In genomic region chr10:121642054-121642947, GRCm38 (mm10) we compare ENCODE assay signal across 9 mouse cellular contexts. TPM values are rescaled to one million over a fixed set of nuclear protein-coding genes. Genes with fewer than 3 reads are reported as not detected.
DNase-seq lines count a peak whose midpoint lies in the region; ATAC-seq lines count a peak whose summit lies in the region.
"Had no signal": no experiment of that assay in that cellular context is flagged by ENCODE, and none has a peak within 500 bp of the region (broad histone marks: within the 10 kb centered on the region; RNA-seq: fewer than 3 reads in every experiment).

No protein-coding gene starts in this region.

- H3K36me3 ChIP-seq in limb, embryonic 11.5 days (ENCODE audit: control insufficient read depth, insufficient read depth, low read length): no peaks in the 10 kb centered on the region
- H3K36me3 ChIP-seq in neural tube, embryonic 11.5 days (ENCODE audit: control insufficient read depth, insufficient read depth, low read length): no peaks in the 10 kb centered on the region

- H3K27me3 ChIP-seq in limb, embryonic 11.5 days (ENCODE audit: control insufficient read depth, insufficient read depth, low read length): peaks cover 16% of the 10 kb centered on the region
- peaks cover 20% of the 10 kb centered on the region for H3K27me3 ChIP-seq in neural tube, embryonic 11.5 days (ENCODE audit: control insufficient read depth, insufficient read depth, low read length)

- H3K9me3 ChIP-seq in limb, embryonic 11.5 days (ENCODE audit: control insufficient read depth, low read length): no peaks in the 10 kb centered on the region
- H3K9me3 ChIP-seq in neural tube, embryonic 11.5 days (ENCODE audit: control insufficient read depth, low read length): no peaks in the 10 kb centered on the region

- DNase-seq in CD4-positive, CD25-positive, alpha-beta regulatory T cell, adult 2 months (ENCODE audit: low read depth, low spot score): peak; percentile 26
- DNase-seq in right cerebral cortex, postnatal 25 days: peak; percentile 9
- DNase-seq in right cerebral cortex, postnatal 36 days (ENCODE audit: low spot score in 2 of 2): no peak
- peak; percentile 68 for DNase-seq in limb, embryonic 11.5 days (ENCODE audit: low spot score)
- peak; percentile 36 for DNase-seq in neural tube, embryonic 11.5 days (ENCODE audit: low spot score)
- no peak for DNase-seq in ovary, adult 18-20 months (ENCODE audit: low spot score)
- no peak for DNase-seq in spleen, adult 12 weeks (ENCODE audit: low spot score)

- no peak for ATAC-seq in CD4-positive, CD25-positive, alpha-beta regulatory T cell, adult 4 months
- peak; percentile 27 for ATAC-seq in limb, embryonic 11.5 days (ENCODE audit: insufficient number of reproducible peaks, low FRiP score, low TSS enrichment, low read depth)
- ATAC-seq in neural tube, embryonic 11.5 days (ENCODE audit: insufficient read depth, low FRiP score, low TSS enrichment): no peak

- H3K4me2 ChIP-seq in limb, embryonic 11.5 days (ENCODE audit: low read depth, severe bottlenecking): peak overlapping the region; percentile 98
- H3K4me2 ChIP-seq in neural tube, embryonic 11.5 days (ENCODE audit: low read depth): peak overlapping the region; percentile 94

- H3K4me3 ChIP-seq in limb, embryonic 11.5 days (ENCODE audit: low read depth, low read length): peak overlapping the region; percentile 56
- peak overlapping the region; percentile 45 for H3K4me3 ChIP-seq in neural tube, embryonic 11.5 days (ENCODE audit: low read depth, low read length)

- peaks cover 13% of the 10 kb centered on the region for H3K4me1 ChIP-seq in limb, embryonic 11.5 days (ENCODE audit: control insufficient read depth, insufficient read depth, low read length)
- H3K4me1 ChIP-seq in neural tube, embryonic 11.5 days (ENCODE audit: control insufficient read depth, insufficient read depth, low read length): peaks cover 7% of the 10 kb centered on the region; the same call in 1 of the 2 replicates

- peak overlapping the region; percentile 55 for H3K9ac ChIP-seq in limb, embryonic 11.5 days (ENCODE audit: low read length)
- peak overlapping the region; percentile 44 for H3K9ac ChIP-seq in neural tube, embryonic 11.5 days (ENCODE audit: low read length)

- WGBS in limb, embryonic 11.5 days: 4% methylated on average over 28 of the region's 28 CpGs
- WGBS in neural tube, embryonic 11.5 days: 5% methylated on average over 27 of the region's 28 CpGs

- no peak overlapping the region for H3K27ac ChIP-seq in limb, embryonic 11.5 days (replicated peaks; ENCODE audit: low read depth, low read length)
- H3K27ac ChIP-seq in neural tube, embryonic 11.5 days (ENCODE audit: low read depth, low read length): no peak overlapping the region

RNA-seq across cellular contexts. Expression of gene D930020B18Rik, which starts 0.9 kb away (rescaled TPM):
- under 1 TPM; 0.59 to 0.81 TPM for polyA plus RNA-seq in CD4-positive, CD25-positive, alpha-beta regulatory T cell, adult 4 months (2017; shearing (Covaris generic))
- polyA plus RNA-seq in limb, embryonic 11.5 days (2014; fragmentation: Nextera tagmentation; extraction: Ambion mirVana): 1.2 and 1.8 TPM in 2 replicates
- 0.26 TPM in 1 of 2 replicates, not detected in the other for polyA plus RNA-seq in neural tube, embryonic 11.5 days (2014; fragmentation: Nextera tagmentation; extraction: Ambion mirVana)
- polyA plus RNA-seq: gonadal fat pad, adult 2 months had no signal

RNA-seq across cellular contexts. Expression of gene Xpot, which starts 16.2 kb away (rescaled TPM):
- 10 to 100 TPM; 14.3 to 20.0 TPM for polyA plus RNA-seq in CD4-positive, CD25-positive, alpha-beta regulatory T cell, adult 4 months (2017; shearing (Covaris generic))
- 61.9 and 67.5 TPM in 2 replicates for polyA plus RNA-seq in limb, embryonic 11.5 days (2014; fragmentation: Nextera tagmentation; extraction: Ambion mirVana)
- 52.5 and 61.0 TPM in 2 replicates for polyA plus RNA-seq in neural tube, embryonic 11.5 days (2014; fragmentation: Nextera tagmentation; extraction: Ambion mirVana)

RNA-seq across cellular contexts. Expression of gene Tbk1, which starts 55.7 kb away (rescaled TPM):
- 100 to 1,000 TPM in 1 of 2 experiments, 10 to 100 TPM in 1; 86.5 to 118 TPM for polyA plus RNA-seq in CD4-positive, CD25-positive, alpha-beta regulatory T cell, adult 4 months (2017; shearing (Covaris generic))
- 30.7 and 32.6 TPM in 2 replicates for polyA plus RNA-seq in limb, embryonic 11.5 days (2014; fragmentation: Nextera tagmentation; extraction: Ambion mirVana)
- polyA plus RNA-seq in neural tube, embryonic 11.5 days (2014; fragmentation: Nextera tagmentation; extraction: Ambion mirVana): 32.4 and 34.9 TPM in 2 replicates

Comparison
In these comparisons a context has a peak if more than half of its experiments do, and no peak if none do; other contexts are left out.
1. DNase-seq: peak in CD4-positive, CD25-positive, alpha-beta regulatory T cell, adult 2 months (single experiment), right cerebral cortex, postnatal 25 days (single experiment), limb, embryonic 11.5 days (single experiment) and neural tube, embryonic 11.5 days (single experiment); none in right cerebral cortex, postnatal 36 days (0 of 2), ovary, adult 18-20 months (single experiment) and spleen, adult 12 weeks (single experiment).